Mouse (Mus musculus) megakaryocyte progenitor cell, adult 5-6 weeks (primary cell): ENCODE measurements around the gene Lrrc4. TPM values are rescaled to one million over a fixed set of nuclear protein-coding genes. Genes with fewer than 3 reads are reported as not detected.

ENCODE experiments used
- ATAC-seq: replicated peaks from 2 replicates; pipeline ENCODE4 v1.8.0; 2016; ENCODE audit warnings: mild to moderate bottlenecking, moderate TSS enrichment, inconsistent platforms; ENCODE audit not compliant: poor library complexity
- total RNA-seq, 2 experiments: library from RNA; stranded (forward) in 1 of 2; stranded (reverse) in 1 of 2; fragments of 157-497, 149-512 nt in 1 of 2; fragments of 200-1000 nt in 1 of 2; gene quantifications; 2 replicates each; pipeline versions ENCODE4 v1.2.3 to v1.2.4; 2015 to 2017

The Lrrc4 gene
- total RNA-seq, 2 experiments from 2014 or later: not detected

DNA sequence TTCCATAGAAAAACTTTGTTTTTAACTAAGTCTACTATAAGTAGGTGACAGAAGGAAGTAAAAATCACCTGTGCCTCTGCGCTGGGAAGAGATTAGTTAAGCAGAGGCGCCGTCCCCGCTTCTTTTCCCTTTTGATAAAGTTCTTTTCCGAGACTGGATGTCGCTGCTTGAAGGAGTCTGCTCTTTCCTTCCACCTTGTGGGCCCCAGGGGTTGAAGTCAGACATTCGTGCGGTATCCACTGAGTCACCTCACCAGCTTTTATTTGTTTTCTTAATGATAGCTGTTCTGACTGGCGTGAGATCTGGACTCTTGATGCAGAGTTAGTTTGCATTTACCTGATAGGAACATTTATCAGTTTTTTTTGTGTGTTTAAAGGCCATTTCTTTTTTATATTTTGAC is 96.4 kb downstream of the Lrrc4 start:
- ATAC-seq: no peak

DNA sequence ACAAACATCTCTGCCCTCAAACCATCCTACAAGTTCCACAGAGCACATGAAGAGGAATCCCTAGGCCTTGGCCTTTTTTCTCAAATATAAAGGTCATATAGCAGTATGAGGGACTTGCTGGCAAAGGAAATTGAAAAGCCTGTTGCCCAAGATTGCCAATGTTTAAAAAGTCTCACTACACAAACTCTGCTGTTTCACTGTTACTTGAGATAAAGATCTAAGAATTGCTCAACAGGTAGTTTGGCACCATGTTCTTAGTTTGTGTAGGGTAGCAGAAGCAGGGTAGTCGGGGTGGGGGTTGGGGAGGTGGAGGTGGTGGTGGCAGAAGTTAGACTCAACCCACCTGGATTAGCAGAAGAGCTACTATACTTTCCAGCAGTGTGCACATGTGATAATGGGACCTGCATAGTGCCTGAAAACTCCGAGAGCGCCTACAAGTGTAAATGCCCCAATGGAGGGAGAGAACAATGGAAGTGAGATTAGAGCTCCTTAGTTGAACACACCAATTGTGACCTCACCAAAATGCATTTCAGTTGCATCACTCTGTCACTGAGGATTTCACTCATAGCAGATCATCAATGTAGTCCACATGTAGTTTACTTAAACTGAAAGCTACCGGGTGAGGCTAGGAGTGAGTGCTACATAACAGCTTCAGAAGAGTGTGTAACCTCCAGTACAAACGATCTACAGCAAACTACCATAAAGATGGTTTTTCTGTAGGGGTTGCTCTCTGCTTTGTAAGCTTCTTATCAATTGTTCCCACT is 97.5 kb downstream of the Lrrc4 start:
- ATAC-seq: no peak

DNA sequence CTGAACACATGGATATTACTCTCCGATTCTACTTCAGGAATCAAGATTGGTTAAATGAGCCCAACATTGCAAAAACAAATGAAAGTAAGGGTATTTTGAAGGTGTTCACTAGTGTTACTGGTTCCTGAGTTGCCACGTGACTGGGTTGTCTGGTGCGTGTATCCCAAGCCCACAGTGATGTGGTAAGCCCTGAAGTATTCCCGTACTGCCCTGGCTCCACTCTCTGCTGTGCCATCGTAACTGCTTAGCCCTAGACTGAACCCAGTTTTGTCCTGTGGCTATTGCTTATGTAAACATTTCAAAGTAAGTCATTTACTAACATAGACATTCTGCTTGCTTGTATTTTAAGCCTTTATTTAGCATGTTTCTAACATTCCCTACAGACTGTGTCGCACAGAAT is 100.3 kb downstream of the Lrrc4 start:
- no peak for ATAC-seq

DNA sequence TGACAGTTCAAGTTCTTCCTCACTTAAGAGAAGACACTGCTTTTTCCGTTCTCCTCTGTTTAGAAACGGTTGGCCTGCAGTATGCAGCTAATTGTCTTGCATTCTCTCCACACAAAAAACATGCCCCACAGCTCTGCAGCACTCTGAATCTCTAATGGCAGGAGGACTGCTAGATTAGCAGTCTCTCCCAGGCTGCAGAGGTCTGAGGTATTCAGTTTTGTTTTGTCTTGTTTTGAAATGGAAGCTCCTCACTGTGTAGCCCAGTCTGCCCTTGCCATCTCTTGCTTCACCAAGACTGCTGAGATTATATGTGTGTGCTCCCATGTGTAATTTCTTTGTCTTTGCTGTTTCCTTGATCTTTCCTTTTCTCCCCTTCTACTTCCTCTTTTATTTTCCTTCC is 101.9 kb downstream of the Lrrc4 start:
- peak; percentile 37; the same call in 1 of the 2 replicates for ATAC-seq

DNA sequence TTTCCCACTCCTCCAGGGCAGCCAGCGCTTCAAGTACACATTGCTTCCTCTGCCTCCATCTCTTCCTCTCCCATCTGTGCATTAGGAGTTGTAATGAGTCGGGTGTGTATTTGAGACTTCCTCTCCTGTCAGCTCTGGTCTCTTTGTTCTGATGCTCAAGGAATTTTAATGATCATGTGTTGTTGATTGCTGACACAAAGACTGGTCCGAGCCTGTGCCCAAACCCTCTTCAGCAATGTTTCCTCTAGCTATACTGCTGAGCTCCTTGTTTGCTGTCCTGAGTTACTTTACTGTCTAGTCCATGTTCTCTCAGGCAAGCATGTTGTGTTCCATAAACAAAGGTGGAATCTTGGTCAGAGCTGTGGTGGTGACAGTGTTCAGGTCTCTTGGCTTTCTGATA is 102.3 kb downstream of the Lrrc4 start:
- ATAC-seq: no peak

DNA sequence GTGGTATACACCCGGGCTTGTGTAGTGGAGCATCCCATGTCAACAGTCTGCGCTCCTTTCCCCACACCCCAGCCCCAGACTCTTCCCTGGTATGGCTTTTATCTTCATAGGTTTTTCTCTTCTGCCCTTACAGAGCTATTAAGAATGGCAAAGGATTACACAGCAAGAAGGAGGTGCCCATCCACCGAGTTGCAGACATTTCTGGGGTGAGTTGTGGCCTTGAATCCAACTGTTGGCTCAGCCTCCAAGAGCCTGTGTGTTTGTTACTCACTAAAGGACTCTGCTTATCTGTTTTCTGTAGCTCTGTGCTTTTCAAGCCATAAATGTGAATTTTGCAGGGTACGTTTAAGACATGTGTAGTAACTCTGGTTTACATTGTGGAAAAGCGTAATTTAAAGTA is 106.8 kb downstream of the Lrrc4 start:
- ATAC-seq: no peak

DNA sequence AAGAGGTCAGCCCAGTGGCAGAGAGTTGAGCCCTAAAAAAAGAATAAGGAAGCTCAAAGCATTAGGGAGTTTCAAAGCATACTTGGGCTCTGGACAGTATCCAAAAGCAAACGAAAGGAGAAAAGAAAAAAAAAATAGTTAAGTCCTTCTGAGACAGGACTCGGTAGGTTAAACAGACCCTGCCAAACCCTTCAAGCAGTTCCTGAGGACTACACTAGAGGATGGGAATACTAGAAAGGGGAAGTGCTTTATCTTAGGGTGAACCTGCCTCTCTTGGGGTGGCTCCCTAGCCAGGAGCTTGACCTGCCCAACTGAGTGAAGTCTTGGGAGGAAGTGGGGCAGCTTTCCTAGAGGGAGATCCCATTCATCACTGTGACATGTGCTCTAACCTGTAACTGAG is 108.5 kb downstream of the Lrrc4 start:
- peak; percentile 86 for ATAC-seq

DNA sequence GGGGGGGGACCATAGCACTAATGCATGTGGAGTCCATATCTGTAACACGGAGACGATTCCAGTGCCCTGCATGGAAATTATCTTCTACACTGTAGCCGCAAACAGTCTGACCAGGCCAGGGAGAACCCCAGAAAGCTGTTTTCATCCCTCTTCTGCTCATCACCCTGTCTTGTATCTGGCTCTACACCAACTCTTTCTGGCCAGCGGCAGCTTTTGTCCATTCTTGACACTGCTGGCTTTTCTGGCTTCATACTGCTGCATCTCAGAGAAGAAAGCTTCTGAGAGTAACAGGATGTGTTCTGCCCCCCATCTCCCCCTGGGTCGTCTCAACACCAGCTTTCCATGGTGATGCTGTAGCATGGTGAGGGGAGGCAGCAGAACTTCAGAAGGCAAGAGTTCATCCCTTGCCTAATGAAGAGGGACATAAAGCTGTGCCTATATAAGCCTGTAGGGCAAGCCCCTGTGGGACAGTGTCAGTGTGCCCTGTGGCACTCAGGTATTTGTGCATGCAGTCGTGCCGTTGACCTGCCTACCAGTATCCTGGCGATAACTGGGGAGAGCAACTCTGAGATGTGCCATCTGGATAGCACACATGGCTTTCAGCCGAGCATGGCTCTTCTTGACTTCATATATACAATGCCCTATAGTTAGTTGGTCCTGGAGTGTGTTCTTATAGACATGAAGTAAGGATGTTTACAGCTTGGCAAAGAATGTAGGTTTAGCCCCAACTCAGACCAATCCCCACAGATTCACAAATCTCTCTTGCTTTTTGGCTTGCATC is 111.0 kb downstream of the Lrrc4 start:
- ATAC-seq: no peak

DNA sequence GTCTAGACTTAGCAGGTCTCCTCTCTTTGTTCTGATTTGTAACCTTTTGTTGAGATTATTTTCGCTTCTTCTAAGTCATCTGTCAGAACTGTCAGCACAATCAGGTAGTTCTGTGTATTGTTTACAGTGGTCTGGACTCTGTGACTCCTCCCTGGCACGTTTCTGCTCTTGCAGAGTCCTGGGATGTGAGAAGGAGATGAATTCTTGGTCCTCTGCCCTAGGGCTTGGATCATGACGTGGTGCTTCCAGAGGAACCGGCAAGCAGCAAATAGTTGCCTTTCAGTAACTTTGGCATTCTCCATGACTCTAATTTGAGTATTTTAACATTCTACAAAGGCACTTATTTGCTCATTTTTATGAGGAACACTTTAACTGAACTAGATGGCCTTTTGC is 113.7 kb downstream of the Lrrc4 start:
- no peak for ATAC-seq

DNA sequence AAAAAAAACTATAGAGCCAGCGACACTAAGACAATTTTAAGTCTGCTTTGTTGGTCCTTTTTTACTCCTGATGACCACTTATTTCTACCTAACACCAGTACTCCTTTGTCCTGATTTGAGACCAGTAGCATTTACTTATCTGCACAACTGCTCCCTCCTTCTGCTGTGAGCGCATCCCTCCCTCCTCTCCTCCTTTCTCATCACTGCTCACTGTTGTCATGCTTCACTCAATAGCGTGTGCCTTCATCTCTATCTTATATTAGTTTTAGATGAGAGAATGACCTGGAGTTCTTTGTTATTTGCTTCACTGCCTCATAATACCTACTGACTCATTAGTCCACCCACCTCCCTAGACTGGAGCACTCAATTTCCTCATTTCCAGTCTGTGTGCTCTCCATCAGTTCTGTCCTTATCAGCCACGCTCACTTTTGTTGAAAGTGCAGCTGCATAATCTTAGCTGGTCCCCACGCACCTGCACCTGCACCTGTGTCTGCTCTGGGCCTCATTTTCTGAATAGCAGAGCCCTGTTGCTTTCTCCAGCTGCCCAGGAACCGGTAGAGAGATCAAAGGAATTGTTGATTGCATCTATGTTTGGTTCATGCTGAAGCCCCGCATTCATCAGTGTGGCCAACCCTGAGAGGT is 114.2 kb downstream of the Lrrc4 start:
- ATAC-seq: 0 out of 2 replicates have a peak, but pooled peaks have one; percentile 34

DNA sequence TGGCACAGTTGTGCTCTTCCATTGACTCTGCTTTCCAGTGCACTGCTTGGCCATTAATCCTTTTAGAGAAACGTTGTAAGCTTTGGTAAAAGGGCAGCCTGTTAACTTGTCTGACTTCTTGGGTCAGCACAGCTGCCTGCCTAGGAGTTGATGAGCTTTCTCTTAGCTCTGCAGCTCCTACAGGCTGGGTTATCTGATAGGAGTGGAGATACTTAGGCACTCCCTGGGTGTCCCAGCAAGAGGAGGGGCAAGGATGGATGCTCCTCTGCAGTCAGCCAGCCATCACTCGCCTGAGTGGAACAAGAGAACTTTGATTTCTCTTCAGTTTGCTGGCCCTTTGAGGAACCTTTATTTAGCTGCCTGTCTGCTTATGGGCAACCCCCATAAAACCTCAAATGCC is 121.5 kb downstream of the Lrrc4 start:
- 0 out of 2 replicates have a peak, but pooled peaks have one; percentile 13 for ATAC-seq

DNA sequence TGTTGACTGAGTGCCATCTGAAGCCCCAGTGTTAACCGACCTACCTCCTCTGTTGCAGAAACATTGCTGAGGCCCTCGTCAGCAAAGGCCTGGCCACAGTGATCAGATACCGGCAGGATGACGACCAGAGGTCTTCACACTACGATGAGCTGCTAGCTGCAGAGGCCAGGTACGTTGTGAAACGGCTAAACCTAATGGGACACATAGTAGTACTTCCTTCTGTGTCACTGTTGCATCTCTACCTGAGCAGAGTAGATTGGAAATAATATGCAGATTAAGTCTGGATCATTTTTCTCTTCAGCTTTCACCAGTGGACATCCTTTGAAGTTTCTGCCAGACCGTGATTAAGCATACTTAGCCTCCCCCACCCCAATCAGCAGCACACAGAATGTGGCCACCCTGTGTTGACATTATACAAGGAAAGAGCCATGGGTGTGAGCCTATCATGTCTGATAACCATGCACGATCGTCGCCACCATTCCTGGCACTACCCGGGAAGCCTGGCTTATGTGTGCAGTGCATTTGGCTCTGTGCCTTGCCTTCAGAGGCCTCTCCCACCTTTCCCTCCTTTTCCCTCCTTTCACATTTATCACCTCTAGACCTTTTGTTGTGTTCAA is 124.5 kb downstream of the Lrrc4 start:
- peak; percentile 68 for ATAC-seq

DNA sequence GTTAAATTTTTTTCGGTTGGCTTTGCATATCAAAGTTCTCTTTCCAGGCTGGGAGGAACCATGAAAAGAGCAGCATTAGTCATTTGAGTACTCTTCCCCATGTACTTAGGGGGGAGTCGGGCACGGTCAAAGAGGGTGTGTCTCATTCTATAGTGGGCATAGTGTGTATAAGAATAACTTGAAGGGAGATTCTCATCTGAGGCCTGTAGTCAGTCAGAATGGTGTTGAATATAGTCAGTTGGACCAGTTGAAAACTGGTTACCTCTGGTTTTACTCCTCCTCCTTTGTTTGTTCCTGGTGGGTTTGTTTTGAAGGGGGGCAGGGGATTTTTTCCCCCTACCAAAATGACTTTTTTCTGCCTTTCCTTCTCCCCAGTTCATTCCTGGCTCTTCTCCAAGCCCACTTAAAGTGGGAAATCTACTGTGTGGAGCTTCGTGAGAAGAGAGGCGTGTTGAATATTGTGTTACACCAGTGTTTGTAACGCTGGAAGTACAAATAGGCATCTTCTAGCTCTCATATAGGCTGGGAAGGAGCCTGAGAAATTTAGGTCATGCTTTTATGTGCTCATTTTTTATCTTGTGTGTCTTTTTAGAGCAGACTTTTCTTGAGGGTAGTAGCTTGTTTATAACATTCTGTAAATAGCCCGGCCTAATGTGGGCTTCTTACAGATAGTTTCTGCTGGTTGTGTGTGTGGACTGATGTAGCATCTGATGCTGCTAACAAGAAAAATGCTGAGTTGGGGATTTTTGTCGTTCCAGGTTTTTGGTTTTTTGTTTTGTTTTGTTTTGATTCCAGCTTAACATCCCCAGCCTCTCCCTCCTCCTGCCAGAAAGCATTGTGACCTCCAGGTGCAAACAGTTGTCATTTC is 125.2 kb downstream of the Lrrc4 start:
- no peak for ATAC-seq

DNA sequence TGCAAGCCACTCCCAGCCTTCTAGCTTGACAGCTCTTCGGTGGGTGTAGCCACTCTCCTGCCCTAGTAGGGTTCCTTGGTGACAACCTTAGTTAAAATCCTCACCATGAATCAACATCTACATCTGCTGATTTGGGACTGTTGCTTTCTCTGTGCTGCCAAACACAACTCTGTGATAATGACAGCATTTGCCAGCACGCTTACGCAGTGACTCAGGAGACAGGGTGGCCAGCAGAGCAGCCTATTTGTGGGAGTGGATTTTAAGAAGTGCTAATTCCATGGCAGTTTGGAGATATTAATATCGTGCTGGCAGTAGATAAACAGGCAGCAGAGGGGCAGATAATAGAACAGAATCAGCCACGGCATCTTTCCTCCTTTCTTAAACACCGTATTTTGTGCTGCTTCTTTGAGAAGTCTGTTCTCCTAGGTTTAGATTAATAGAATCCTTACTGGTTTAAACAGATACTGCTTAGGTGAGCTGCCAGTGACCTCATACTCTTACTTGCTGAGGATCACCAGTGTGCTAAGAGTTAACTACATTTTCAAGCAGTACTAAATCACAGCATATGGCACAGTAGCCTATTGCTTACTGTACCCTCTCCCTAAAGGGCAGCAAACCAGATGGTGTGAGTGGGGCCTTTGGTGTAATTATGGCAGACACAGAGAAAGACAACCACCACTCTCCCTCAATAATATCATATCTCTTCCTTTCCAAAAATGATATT is 126.0 kb downstream of the Lrrc4 start:
- ATAC-seq: peak; percentile 71

DNA sequence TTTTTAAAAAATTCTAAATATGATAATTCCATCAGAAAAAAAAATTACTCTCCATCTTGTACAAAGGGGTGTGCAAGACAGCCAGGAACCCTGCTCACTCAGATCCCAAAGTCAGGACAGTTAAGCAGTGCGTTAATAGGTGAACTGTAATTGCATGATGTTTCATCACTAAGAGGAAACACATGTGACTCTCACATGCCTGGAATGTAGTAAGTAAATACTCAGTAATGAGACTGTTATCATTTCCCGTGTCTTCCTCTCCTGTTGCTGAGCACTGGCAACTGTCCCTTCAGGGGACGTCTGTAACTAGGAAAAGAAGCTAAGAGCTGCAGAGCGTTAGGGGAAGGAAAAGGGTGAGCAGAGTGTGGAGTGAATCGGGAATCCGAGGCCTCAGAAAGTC is 126.9 kb downstream of the Lrrc4 start:
- 0 out of 2 replicates have a peak, but pooled peaks have one; percentile 13 for ATAC-seq

DNA sequence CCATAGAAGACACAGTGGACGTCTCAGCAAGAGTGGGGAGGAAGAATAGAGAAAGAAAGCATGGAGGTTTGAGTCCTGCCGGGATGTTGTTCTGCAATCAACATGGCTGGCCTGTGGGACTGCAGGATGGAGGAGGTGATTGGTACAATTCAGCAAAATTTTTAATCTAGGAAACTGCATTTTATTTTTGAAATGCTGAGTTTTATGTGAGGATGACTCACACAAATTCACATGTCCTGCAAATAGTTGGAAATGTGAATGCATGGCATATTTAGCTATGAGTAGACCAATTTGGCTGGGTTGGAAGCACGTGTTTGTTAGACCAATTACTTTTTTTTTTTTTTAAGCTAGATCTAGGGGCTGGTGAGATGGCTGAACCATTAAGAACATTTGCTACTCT is 134.3 kb downstream of the Lrrc4 start:
- ATAC-seq: no peak

DNA sequence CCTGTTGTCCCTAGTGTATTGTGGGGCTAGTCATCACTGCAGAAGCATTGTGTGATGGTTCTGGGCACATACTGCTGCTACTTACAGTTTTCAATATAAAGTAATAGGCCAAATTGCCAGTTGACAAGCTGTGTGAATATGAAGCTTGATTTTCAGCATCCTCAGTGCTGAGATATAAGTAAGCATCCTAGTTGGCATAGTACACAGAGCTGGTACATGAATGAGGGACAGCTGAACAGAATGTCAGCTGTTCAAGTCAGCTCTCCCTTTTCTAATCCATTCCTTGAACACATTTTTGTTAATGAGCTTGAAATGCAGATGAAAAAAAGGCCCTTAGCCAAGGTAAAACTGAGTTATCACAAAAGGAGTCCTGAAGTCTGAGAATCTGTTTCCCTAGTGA is 138.9 kb downstream of the Lrrc4 start:
- no peak for ATAC-seq

DNA sequence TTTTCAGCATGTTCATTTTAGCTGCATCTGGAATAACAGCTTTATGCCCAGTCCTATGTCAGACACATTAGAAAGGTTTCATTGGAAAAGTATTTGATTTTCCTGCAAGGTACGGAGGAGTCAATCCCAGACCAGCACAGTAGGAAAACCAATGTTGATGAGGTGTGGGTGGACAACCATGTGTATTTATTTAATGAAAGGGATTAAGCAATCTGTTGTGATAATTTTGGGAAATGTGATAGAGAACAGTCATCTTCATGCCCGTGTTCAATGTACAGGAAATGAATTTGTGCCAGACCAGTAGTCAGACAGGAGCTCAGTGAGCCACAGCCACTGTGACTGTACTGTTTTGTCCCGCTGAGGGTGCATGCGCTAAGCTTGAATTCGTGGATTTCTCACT is 143.8 kb downstream of the Lrrc4 start:
- no peak for ATAC-seq

DNA sequence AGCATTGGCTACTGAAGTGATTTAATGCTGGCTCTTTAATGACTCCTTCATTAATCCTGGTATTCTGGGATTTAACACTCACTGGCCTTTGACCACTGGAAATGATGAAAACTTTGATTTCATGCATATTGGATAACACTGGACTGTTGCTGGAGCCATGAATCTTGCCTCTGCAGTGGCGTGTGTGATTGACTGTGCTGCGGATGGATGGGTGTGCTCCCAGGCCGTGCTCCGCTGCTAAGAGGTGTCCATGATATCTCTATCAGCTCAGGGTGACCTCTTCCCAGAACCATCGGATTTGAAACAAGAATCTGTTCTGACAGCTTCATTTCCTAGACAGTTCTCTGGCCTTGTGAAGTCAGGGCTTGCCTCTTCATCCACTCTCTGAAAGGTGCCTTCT is 145.8 kb downstream of the Lrrc4 start:
- no peak for ATAC-seq

DNA sequence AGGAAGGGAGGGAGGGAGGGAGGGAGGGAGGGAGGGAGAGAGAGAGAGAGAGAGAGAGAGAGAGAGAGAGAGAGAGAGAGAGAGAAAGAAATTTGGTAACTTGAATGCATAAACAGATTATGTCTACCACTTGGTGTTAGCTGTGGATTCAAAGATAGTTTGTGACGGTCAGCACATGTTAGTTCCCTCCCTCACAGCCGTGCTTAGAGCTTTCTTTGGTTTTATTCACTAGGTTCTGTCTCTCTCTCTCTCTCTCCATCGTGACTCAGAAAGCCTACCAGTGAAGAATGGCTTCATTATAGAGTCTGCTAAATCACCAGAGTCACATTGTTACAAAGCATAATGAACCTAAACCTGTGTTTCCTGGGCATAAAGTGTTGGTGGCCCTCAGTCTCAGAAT is 146.5 kb downstream of the Lrrc4 start:
- ATAC-seq: no peak
